Mouse (Mus musculus): Measurements from ENCODE around the gene Hmg20b. TPM values are rescaled to one million over a fixed set of nuclear protein-coding genes. Genes with fewer than 3 reads are reported as not detected.

Hmg20b gene
- total RNA-seq, 2 experiments from 2014 or later = 24.0 to 40.0 TPM

GRCm38 (mm10) chr10:81306173-81306668 is 44.1 kb downstream of the Hmg20b start:
- no peak for DNase-seq (ENCODE audit: low spot score in 2 of 2)

GRCm38 (mm10) chr10:81305663-81306062 is 44.6 kb downstream of the Hmg20b start:
- DNase-seq (ENCODE audit: low spot score in 2 of 2) = no peak

GRCm38 (mm10) chr10:81304597-81305238 is 45.6 kb downstream of the Hmg20b start:
- no peak for DNase-seq (ENCODE audit: low spot score in 2 of 2)

- no peak for DNase-seq (ENCODE audit: low spot score in 2 of 2)
These were observed 46.5 kb downstream of the Hmg20b start for GRCm38 (mm10) chr10:81303761-81304160.

GRCm38 (mm10) chr10:81303258-81303657 is 47.0 kb downstream of the Hmg20b start:
- no peak for DNase-seq (ENCODE audit: low spot score in 2 of 2)

GRCm38 (mm10) chr10:81302781-81303218 is 47.5 kb downstream of the Hmg20b start:
- DNase-seq (ENCODE audit: low spot score in 2 of 2) = no peak

GRCm38 (mm10) chr10:81302288-81302687 is 48.0 kb downstream of the Hmg20b start:
- DNase-seq (ENCODE audit: low spot score in 2 of 2) = no peak

- no peak for DNase-seq (ENCODE audit: low spot score in 2 of 2)
These were observed 49.0 kb downstream of the Hmg20b start for GRCm38 (mm10) chr10:81301321-81301720.

GRCm38 (mm10) chr10:81300352-81300907 is 49.9 kb downstream of the Hmg20b start:
- DNase-seq (ENCODE audit: low spot score in 2 of 2) = no peak

- no peak for DNase-seq (ENCODE audit: low spot score in 2 of 2)
These were observed 50.5 kb downstream of the Hmg20b start for GRCm38 (mm10) chr10:81299585-81300351.

- no peak for DNase-seq (ENCODE audit: low spot score in 2 of 2)
These were observed 51.7 kb downstream of the Hmg20b start for GRCm38 (mm10) chr10:81298369-81299100.

GRCm38 (mm10) chr10:81297845-81298244 is 52.4 kb downstream of the Hmg20b start:
- DNase-seq (ENCODE audit: low spot score in 2 of 2) = no peak

- DNase-seq (ENCODE audit: low spot score in 2 of 2) = no peak
These were observed 53.0 kb downstream of the Hmg20b start for GRCm38 (mm10) chr10:81297246-81297645.

Small RNA genes lying within 50 kb of the gene (microRNA-seq; reads per million reads assigned to microRNA genes)
- gene Mir6913 = 0 to 1.7 reads per million in 2 experiments

Other genes with a start within 250 kb of the Hmg20b start
- gene Map2k2, start 244.6 kb downstream of the Hmg20b start, total RNA-seq (2021) = 100 to 1,000 TPM; 132 to 134 TPM
- gene Zbtb7a, start 215.3 kb downstream of the Hmg20b start, total RNA-seq (2021) = 10 to 100 TPM; 61.6 to 63.6 TPM
- gene Pias4, start 182.6 kb downstream of the Hmg20b start, total RNA-seq (2021) = 10 to 100 TPM; 25.9 to 28.1 TPM
- gene Eef2, start 173.8 kb downstream of the Hmg20b start, total RNA-seq (2021) = 1,000 to 10,000 TPM; 1,016 to 1,032 TPM
- gene Dapk3, start 167.5 kb downstream of the Hmg20b start, total RNA-seq (2021) = 10 to 100 TPM; 59.7 to 60.4 TPM
- gene 4930442H23Rik, start 166.6 kb downstream of the Hmg20b start, total RNA-seq (2021) = not detected
- gene Nmrk2, start 148.4 kb downstream of the Hmg20b start, total RNA-seq (2021) = under 1 TPM in 1 of 2 experiments, not detected in 1; 0.26 TPM
- gene Atcay, start 119.6 kb downstream of the Hmg20b start, total RNA-seq (2021) = 100 to 1,000 TPM; 149 to 157 TPM
- 10 to 100 TPM; 58.8 to 63.0 TPM for gene Zfr2, start 117.3 kb downstream of the Hmg20b start, total RNA-seq (2021)
- gene Matk, start 97.5 kb downstream of the Hmg20b start, total RNA-seq (2021) = 100 to 1,000 TPM; 246 to 268 TPM
- gene Mrpl54, start 83.5 kb downstream of the Hmg20b start, total RNA-seq (2021) = 10 to 100 TPM; 36.5 to 50.4 TPM
- 10 to 100 TPM; 39.9 to 41.8 TPM for gene Apba3, start 83.5 kb downstream of the Hmg20b start, total RNA-seq (2021)
- 1 to 10 TPM; 1.6 to 2.5 TPM for gene Tjp3, start 58.9 kb downstream of the Hmg20b start, total RNA-seq (2021)
- gene Pip5k1c, start 57.5 kb downstream of the Hmg20b start, total RNA-seq (2021) = 100 to 1,000 TPM; 330 to 352 TPM
- gene Cactin, start 29.4 kb downstream of the Hmg20b start, total RNA-seq (2021) = 10 to 100 TPM; 22.4 to 25.8 TPM
- 1 to 10 TPM; 1.8 to 2.2 TPM for gene Tbxa2r, start 21.7 kb downstream of the Hmg20b start, total RNA-seq (2021)
- gene Gipc3, start 7.2 kb downstream of the Hmg20b start, total RNA-seq (2021) = 1 to 10 TPM; 1.4 to 1.5 TPM
- gene Mfsd12, start 7.0 kb upstream of the Hmg20b start, total RNA-seq (2021) = 10 to 100 TPM; 40.8 to 45.8 TPM
- 1 to 10 TPM in 1 of 2 experiments, under 1 TPM in 1; 0.92 to 1.0 TPM for gene 4930404N11Rik, start 15.3 kb upstream of the Hmg20b start, total RNA-seq (2021)
- gene Fzr1, start 28.0 kb upstream of the Hmg20b start, total RNA-seq (2021) = 10 to 100 TPM; 68.6 to 73.2 TPM
- gene Dohh, start 33.9 kb upstream of the Hmg20b start, total RNA-seq (2021) = 10 to 100 TPM; 73.7 to 74.3 TPM
- 1 to 10 TPM; 3.1 to 4.5 TPM for gene Gm48551, start 34.0 kb upstream of the Hmg20b start, total RNA-seq (2021)
- 1 to 10 TPM; 2.8 to 5.4 TPM for gene Gm48552, start 38.5 kb upstream of the Hmg20b start, total RNA-seq (2021)
- 1 to 10 TPM; 1.1 to 1.5 TPM for gene Smim24, start 42.6 kb upstream of the Hmg20b start, total RNA-seq (2021)
- 10 to 100 TPM; 66.7 to 70.9 TPM for gene Nfic, start 105.2 kb upstream of the Hmg20b start, total RNA-seq (2021)
- gene Celf5, start 132.2 kb upstream of the Hmg20b start, total RNA-seq (2021) = 100 to 1,000 TPM; 266 to 272 TPM
- 10 to 100 TPM; 79.7 to 95.2 TPM for gene Ncln, start 145.9 kb upstream of the Hmg20b start, total RNA-seq (2021)
- gene S1pr4, start 149.7 kb upstream of the Hmg20b start, total RNA-seq (2021) = under 1 TPM; 0.39 to 0.57 TPM
- 1 to 10 TPM; 2.4 to 4.2 TPM for gene Gna15, start 173.7 kb upstream of the Hmg20b start, total RNA-seq (2021)
- gene Gna11, start 194.7 kb upstream of the Hmg20b start, total RNA-seq (2021) = 100 to 1,000 TPM; 120 to 121 TPM
- gene Aes, start 209.0 kb upstream of the Hmg20b start, total RNA-seq (2021) = 100 to 1,000 TPM; 639 to 673 TPM
- gene Tle2, start 224.1 kb upstream of the Hmg20b start, total RNA-seq (2021) = 10 to 100 TPM; 23.3 to 25.9 TPM